Mouse (Mus musculus) A20 (cell line): Measurements from ENCODE around the gene Cotl1.

Source experiments
- DNase-seq: peaks from one replicate; pipeline ENCODE4 v3.0.0-alpha.2; 2011; ENCODE audit warnings: low read depth, low spot score

Cotl1 gene

DNA sequence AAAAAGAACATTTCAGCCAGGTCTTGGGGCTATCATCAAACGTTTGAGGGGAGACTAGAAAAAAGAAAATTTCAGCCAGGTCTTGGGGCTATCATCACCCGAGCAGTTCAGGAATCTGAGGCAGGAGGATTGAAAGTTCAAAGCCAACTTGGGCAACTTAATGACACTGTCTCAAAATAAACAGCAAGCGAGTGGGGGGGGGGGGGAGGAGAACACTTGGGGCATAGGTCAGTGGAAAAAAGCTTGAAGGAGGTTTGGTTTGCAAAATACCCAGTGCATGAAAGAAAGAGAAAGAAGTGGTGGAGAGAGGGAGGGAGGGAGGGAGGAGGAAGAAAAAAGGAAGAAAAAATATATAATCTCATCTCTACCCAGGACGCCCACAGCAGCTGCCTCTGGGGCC, 53.0 kb downstream of the Cotl1 start:
- DNase-seq: no peak

GRCm38 (mm10) chr8:119786871-119787270, 53.5 kb downstream of the Cotl1 start:
- DNase-seq: no peak

GRCm38 (mm10) chr8:119785764-119786405, 54.5 kb downstream of the Cotl1 start:
- peak; percentile 35 for DNase-seq

DNA sequence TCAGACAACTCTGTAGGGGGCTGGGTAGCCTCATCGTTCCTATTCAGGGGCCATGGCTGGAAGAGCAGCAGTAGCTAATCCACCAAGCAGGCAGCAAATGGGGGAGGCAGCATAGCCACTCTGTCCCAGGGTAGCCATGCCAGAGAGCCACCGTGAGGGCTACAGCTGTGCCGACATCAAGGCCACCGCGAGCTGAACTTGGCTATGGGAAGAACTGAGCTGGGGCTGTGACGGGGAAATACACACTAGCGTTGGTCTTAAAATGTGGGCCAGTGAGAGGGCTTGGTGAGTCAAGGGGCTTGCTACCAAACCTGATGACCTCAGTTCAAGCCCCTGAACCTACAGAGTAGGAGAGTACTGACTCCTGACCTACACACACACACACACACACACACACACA, 55.7 kb downstream of the Cotl1 start:
- DNase-seq: no peak

DNA sequence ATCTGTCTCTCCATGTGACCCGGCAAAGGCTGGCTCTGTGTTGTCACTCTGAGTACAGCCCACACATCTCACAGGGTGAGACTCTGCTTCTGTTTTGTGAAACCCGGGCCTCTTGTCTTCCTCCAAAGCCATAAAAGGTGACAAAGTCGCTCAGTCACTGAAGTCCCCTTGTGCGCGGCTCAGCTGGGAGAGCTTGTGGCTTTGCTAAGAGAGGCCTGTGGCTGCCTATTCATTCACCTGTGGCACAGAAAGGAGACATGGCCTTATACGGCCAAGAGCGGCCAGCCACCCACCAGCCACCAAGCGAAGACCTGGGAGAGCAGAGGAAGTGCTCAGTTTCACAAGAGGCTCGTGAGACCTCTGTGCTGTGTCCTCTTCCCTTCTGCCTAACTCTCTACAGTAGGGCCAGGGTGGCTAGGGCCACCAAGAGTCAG, 56.2 kb downstream of the Cotl1 start:
- DNase-seq: peak; percentile 94

GRCm38 (mm10) chr8:119783579-119783978, 56.8 kb downstream of the Cotl1 start:
- DNase-seq: peak; percentile 86

GRCm38 (mm10) chr8:119782715-119783114, 57.6 kb downstream of the Cotl1 start:
- DNase-seq: peak; percentile 85

- DNase-seq: peak; percentile 53
These were observed 59.1 kb downstream of the Cotl1 start for GRCm38 (mm10) chr8:119781086-119781840.

- DNase-seq: no peak
These were observed 59.8 kb downstream of the Cotl1 start for GRCm38 (mm10) chr8:119780402-119781049.

GRCm38 (mm10) chr8:119779013-119779737, 61.2 kb downstream of the Cotl1 start:
- peak; percentile 86 for DNase-seq

- peak; percentile 99 for DNase-seq
These were observed 62.1 kb downstream of the Cotl1 start, which contains the start of gene Tldc1 for GRCm38 (mm10) chr8:119778263-119778662. Tldc1 (minus strand) TSS chr8:119778416.

DNA sequence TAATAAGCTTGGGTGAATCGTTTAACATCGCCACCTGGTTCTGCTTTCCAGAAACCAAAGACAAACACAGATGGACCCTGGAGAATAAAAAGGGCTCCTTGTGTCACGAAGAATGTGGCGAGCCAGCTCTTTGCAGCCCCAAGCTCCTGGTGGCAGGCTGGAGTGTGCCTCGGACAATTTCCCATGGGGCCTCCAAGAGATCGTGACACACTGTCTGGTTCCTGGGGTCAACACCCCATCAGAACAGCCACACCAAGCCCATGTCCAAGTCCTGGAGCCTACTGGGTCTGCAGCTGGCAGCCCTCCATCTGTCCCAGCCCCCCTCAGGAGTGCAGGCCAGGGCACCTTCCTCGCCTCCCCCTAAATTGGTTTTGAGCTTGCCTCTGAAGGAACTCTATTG, 62.6 kb downstream of the Cotl1 start:
- DNase-seq: no peak

DNA sequence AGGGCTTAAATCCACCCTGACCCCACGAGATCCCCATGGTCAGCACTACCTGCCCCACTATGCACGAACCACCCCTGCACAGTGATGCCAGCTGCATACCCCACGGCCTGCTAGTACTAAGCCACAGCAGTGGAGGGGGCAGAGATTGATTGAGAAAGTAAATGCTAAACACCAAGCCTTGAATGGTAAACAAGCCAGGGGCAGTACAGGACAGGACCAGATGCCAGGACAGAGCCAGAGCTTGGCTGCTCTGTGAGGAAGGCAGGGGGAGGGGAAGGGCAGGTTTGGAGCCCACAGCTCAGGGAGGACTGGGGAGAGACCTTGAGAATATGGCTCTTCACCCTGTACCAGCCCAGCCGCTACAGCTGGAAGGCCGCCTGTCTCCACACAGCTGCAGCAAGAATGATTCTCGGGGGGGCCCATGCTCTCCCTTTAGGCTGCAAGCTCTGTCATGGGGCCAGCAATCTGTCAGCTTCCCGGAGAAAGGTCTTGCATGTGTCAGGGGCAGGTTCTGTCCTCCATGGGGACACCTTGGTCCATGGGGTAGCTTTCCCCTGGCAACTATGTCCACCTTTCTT, 63.6 kb downstream of the Cotl1 start:
- DNase-seq: no peak

- DNase-seq: no peak
These were observed 74.4 kb downstream of the Cotl1 start for GRCm38 (mm10) chr8:119765761-119766444.

DNA sequence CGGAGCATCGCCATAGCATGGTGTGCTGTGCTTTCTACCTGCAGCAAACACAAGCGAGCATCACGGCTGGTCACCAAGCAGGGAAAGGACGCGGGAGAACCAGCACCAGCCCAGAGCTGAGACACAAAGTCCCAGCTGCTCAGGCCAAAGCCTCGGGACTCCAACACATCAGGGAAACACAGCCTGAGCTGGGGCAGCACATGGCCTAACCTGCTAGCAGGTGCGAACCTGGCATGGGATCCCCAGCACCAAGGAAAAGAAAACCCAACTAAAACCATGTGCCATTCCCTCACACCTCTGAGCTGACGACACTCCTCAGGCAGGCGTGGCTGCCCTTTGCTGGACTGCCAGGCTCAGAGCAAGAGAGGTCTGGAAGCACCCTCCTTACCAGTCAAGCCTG, 75.0 kb downstream of the Cotl1 start:
- no peak for DNase-seq

GRCm38 (mm10) chr8:119762226-119763220, 77.8 kb downstream of the Cotl1 start:
- DNase-seq: no peak

GRCm38 (mm10) chr8:119761692-119762091, 78.7 kb downstream of the Cotl1 start:
- DNase-seq: no peak
